Mouse (Mus musculus) retina, postnatal 1 day (tissue): ENCODE measurements at regions not wholly inside any gene's neighbourhood (a gene's known extent, or its start where the extent isn't known, plus 50 kb on each side); places are given as distances from the start of the nearest gene placed in this dataset.
A peak's percentile ranks its signal among the peaks of the same experiment; 100 is the strongest.

ENCODE experiments used
- DNase-seq: peaks from one replicate; pipeline ENCODE4 v3.0.0-alpha.2; 2012

- DNase-seq = no peak
These were observed 101.4 kb upstream of the A530016L24Rik start for GRCm38 (mm10) chr12:112387836-112388235.

- peak; percentile 53 for DNase-seq
These were observed 93.3 kb upstream of the A530016L24Rik start for GRCm38 (mm10) chr12:112395909-112396308.

- no peak for DNase-seq
These were observed 85.5 kb upstream of the A530016L24Rik start for GRCm38 (mm10) chr12:112403688-112404240.

GRCm38 (mm10) chr12:112404338-112404737, 84.9 kb upstream of the A530016L24Rik start:
- no peak for DNase-seq

GRCm38 (mm10) chr12:112405781-112406213, 83.5 kb upstream of the A530016L24Rik start:
- DNase-seq = no peak

GRCm38 (mm10) chr12:112411612-112412350, 77.5 kb upstream of the A530016L24Rik start:
- DNase-seq = peak; percentile 46

GRCm38 (mm10) chr12:112412351-112412697, 76.9 kb upstream of the A530016L24Rik start:
- no peak for DNase-seq

- no peak for DNase-seq
These were observed 73.2 kb upstream of the A530016L24Rik start for GRCm38 (mm10) chr12:112415926-112416473.

- no peak for DNase-seq
These were observed 72.7 kb upstream of the A530016L24Rik start for GRCm38 (mm10) chr12:112416537-112416936.

GRCm38 (mm10) chr12:112418636-112419035, 70.6 kb upstream of the A530016L24Rik start:
- no peak for DNase-seq

GRCm38 (mm10) chr12:112422177-112422576, 67.1 kb upstream of the A530016L24Rik start:
- DNase-seq = no peak

GRCm38 (mm10) chr12:112424150-112424549, 65.1 kb upstream of the A530016L24Rik start:
- no peak for DNase-seq

- no peak for DNase-seq
These were observed 62.6 kb upstream of the A530016L24Rik start for GRCm38 (mm10) chr12:112426681-112427080.

- DNase-seq = no peak
These were observed 59.0 kb upstream of the A530016L24Rik start for GRCm38 (mm10) chr12:112430104-112430846.

- peak; percentile 37 for DNase-seq
These were observed 55.9 kb upstream of the A530016L24Rik start for GRCm38 (mm10) chr12:112433315-112433714.

- no peak for DNase-seq
These were observed 54.5 kb upstream of the A530016L24Rik start for GRCm38 (mm10) chr12:112434673-112435294.

- peak; percentile 24 for DNase-seq
These were observed 53.7 kb upstream of the A530016L24Rik start for GRCm38 (mm10) chr12:112435295-112436110.

GRCm38 (mm10) chr12:112437046-112437445, 52.2 kb upstream of the A530016L24Rik start:
- DNase-seq = no peak

- DNase-seq = no peak
These were observed 51.0 kb upstream of the A530016L24Rik start for GRCm38 (mm10) chr12:112438206-112438605.
